Mouse (Mus musculus) lung, embryonic 14.5 days (tissue): ENCODE measurements at regions not wholly inside any gene's neighbourhood (a gene's known extent, or its start where the extent isn't known, plus 50 kb on each side); places are given as distances from the start of the nearest gene placed in this dataset.

Source experiments
- ATAC-seq: fragments of 200-750 bp; cut with Nextera tagmentation; 2 replicates; pipeline ENCODE4 v1.8.0; 2017; ENCODE audit warnings: mild to moderate bottlenecking, moderate TSS enrichment, moderate library complexity; ENCODE audit not compliant: insufficient read depth
- DNase-seq: peaks from one replicate; pipeline ENCODE4 v3.0.0-alpha.2; 2015
- H3K27ac ChIP-seq: fragments of 300-500 bp; sonication (generic); 2 replicates; pipeline ENCODE4 v1.5.1; 2014; ENCODE audit warnings: low read depth, mild to moderate bottlenecking, moderate library complexity
- H3K27me3 ChIP-seq: fragments of 300-500 bp; sonication (generic); 2 replicates; pipeline ENCODE4 v1.6.1; 2014; ENCODE audit warnings: low read length, control low read depth; ENCODE audit not compliant: insufficient read depth
- H3K36me3 ChIP-seq: fragments of 300-500 bp; sonication (generic); 2 replicates; pipeline ENCODE4 v1.6.1; 2014; ENCODE audit warnings: control low read depth; ENCODE audit not compliant: insufficient read depth
- H3K4me1 ChIP-seq: fragments of 300-500 bp; sonication (generic); 2 replicates; pipeline ENCODE4 v1.6.1; 2014; ENCODE audit warnings: antibody characterized with exemption, control low read depth; ENCODE audit not compliant: insufficient read depth
- H3K4me2 ChIP-seq: fragments of 300-500 bp; sonication (generic); 2 replicates; pipeline ENCODE4 v1.6.1; 2014; ENCODE audit warnings: mild to moderate bottlenecking
- H3K4me3 ChIP-seq: fragments of 300-500 bp; sonication (generic); 2 replicates; pipeline ENCODE4 v1.5.1; 2014; ENCODE audit warnings: low read depth, low read length
- H3K9ac ChIP-seq: fragments of 300-500 bp; sonication (generic); 2 replicates; pipeline ENCODE4 v1.6.1; 2014
- H3K9me3 ChIP-seq: fragments of 300-500 bp; sonication (generic); 2 replicates; pipeline ENCODE4 v1.6.1; 2016; ENCODE audit warnings: low read depth, low read length, control low read depth
- CTCF ChIP-seq: IDR thresholded peaks from 2 replicates; pipeline ENCODE4 v1.5.1; 2016; ENCODE audit warnings: antibody characterized with exemption, low read depth
- WGBS: fragments of 180-500 bp; shearing (Covaris S2); extraction: QIAGEN DNeasy Blood & Tissue Kit; methylation state at CpG from one replicate; pipeline ENCODE4 v1.1.7; 2014; 5-methylcytosine and 5-hydroxymethylcytosine counted together

DNA sequence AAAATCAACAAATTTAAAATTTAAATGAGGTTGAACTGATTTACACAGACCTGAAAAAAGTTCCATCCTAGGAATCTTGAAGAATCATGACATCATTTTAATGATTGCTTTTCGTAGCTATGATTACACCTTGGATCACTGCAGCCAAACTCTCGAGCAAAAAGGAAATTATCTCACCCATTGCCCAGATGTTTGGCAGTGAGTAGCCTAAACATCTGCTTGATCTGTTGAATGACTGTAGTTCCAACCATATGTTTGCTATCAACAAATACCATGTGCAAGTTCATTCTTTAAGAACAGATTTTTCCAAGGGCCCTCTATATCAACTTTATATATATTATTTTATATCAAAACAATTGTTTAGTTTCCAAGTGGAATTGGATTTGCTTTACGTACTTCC is 296.6 kb downstream of the Dmac1 start:
- WGBS = 43% methylated on average over 3 of the region's 3 CpGs
- Histone ChIP-seq H3K4me1 (no peaks in the 10 kb centered on the region), H3K4me2 (no peak overlapping the region), H3K36me3 (no peaks in the 10 kb centered on the region), H3K4me3 (no peak overlapping the region), H3K27ac (no peak overlapping the region), H3K9ac (no peak overlapping the region), H3K27me3 (no peaks in the 10 kb centered on the region), H3K9me3 (no peaks in the 10 kb centered on the region)
- TF ChIP-seq CTCF = no peak
- DNase-seq (peak; percentile 24), ATAC-seq (no peak)

DNA sequence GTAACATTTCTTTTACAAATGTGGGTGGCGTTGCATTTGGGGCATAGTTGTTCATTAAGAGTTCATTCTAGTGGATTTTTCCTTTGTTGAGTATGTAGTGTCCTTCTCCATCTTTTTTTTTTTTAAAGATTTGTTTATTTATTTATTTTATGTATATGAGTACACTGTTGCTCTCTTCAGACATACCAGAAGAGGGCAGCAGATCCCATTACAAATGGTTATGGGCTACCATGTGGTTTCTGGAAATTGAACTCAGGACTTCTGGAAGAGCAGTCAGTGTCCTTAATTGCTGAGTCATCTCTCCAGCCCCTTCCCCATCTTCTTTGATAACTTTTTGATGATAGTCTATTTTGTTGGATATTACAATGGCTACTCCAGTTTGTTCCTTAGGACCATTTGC is 306.0 kb downstream of the Dmac1 start:
- H3K27me3 ChIP-seq = no peaks in the 10 kb centered on the region
- no peak overlapping the region for H3K4me3 ChIP-seq
- ATAC-seq (no peak), DNase-seq (peak; percentile 10)
- H3K4me2 ChIP-seq = no peak overlapping the region
- H3K36me3 ChIP-seq = no peaks in the 10 kb centered on the region
- peak; percentile 22; the same call in 1 of the 2 replicates for TF ChIP-seq CTCF
- H3K9ac ChIP-seq = no peak overlapping the region
- 91% methylated on average over 1 of the region's 1 CpGs for WGBS
- no peaks in the 10 kb centered on the region for H3K4me1 ChIP-seq
- H3K27ac ChIP-seq = no peak overlapping the region
- no peaks in the 10 kb centered on the region for H3K9me3 ChIP-seq
